Mouse (Mus musculus): ENCODE data around the gene Clgn. TPM values are rescaled to one million over a fixed set of nuclear protein-coding genes. Genes with fewer than 3 reads are reported as not detected.

The Clgn gene
- 0.72 and 0.81 TPM in 2 replicates for polyA plus RNA-seq (2015; fragmentation: Nextera tagmentation; extraction: Ambion mirVana)

GRCm38 (mm10) chr8:83389316-83390005, at the start of gene Clgn:
Gene Clgn, plus strand, starts transcription at chr8:83389867.

GRCm38 (mm10) chr8:83348263-83348662, 41.4 kb upstream of the Clgn start, which contains the start of gene Mgat4d:
Gene Mgat4d, plus strand, starts transcription at chr8:83348471.

GRCm38 (mm10) chr8:83458222-83458621, 68.6 kb downstream of the Clgn start, which contains the start of gene Scoc:
Gene Scoc, minus strand, starts transcription at chr8:83458391.

Other genes starting within 250 kb of the Clgn start
- 0.81 and 0.95 TPM in 2 replicates for gene Tbc1d9, start 224.5 kb upstream of the Clgn start, polyA plus RNA-seq (2015; fragmentation: Nextera tagmentation; extraction: Ambion mirVana)
- 0.28 and 0.67 TPM in 2 replicates for gene Gm10645, start 223.7 kb upstream of the Clgn start, polyA plus RNA-seq (2015; fragmentation: Nextera tagmentation; extraction: Ambion mirVana)
- not detected in 2 replicates for gene Ucp1, start 99.5 kb upstream of the Clgn start, polyA plus RNA-seq (2015; fragmentation: Nextera tagmentation; extraction: Ambion mirVana)
- 5.6 TPM in 2 replicates for gene Elmod2, start 57.4 kb upstream of the Clgn start, polyA plus RNA-seq (2015; fragmentation: Nextera tagmentation; extraction: Ambion mirVana)
- gene Mgat4d, start 41.4 kb upstream of the Clgn start, polyA plus RNA-seq (2015; fragmentation: Nextera tagmentation; extraction: Ambion mirVana): not detected in 2 replicates
- 84.7 and 96.6 TPM in 2 replicates for gene Scoc, start 68.5 kb downstream of the Clgn start, polyA plus RNA-seq (2015; fragmentation: Nextera tagmentation; extraction: Ambion mirVana)
- gene Olfr370, start 145.9 kb downstream of the Clgn start, polyA plus RNA-seq (2015; fragmentation: Nextera tagmentation; extraction: Ambion mirVana): not detected in 2 replicates
- gene Ndufb7, start 176.8 kb downstream of the Clgn start, polyA plus RNA-seq (2015; fragmentation: Nextera tagmentation; extraction: Ambion mirVana): 311 and 339 TPM in 2 replicates
- gene Tecr, start 218.1 kb downstream of the Clgn start, polyA plus RNA-seq (2015; fragmentation: Nextera tagmentation; extraction: Ambion mirVana): 267 and 277 TPM in 2 replicates
- 60.9 and 66.1 TPM in 2 replicates for gene Dnajb1, start 218.3 kb downstream of the Clgn start, polyA plus RNA-seq (2015; fragmentation: Nextera tagmentation; extraction: Ambion mirVana)